Mouse (Mus musculus) CH12.LX (cell line): ENCODE results near the gene Rps6ka5.

Experiments used
- CTCF ChIP-seq, 2 experiments: IDR thresholded peaks in 1 of 2; conservative IDR thresholded peaks in 1 of 2; 2 replicates each; pipeline ENCODE4 v1.5.1; 2011 to 2012; ENCODE audit warnings: low read depth in 2 of 2, low read length in 2 of 2, improper control_type of control experiment in 1 of 2, inconsistent platforms in 1 of 2, mild to moderate bottlenecking in 1 of 2, moderate library complexity in 1 of 2
- E2F4 ChIP-seq: IDR thresholded peaks from 2 replicates; pipeline ENCODE4 v1.6.1; 2011; ENCODE audit warnings: low read depth, low read length, improper control_type of control experiment; ENCODE audit not compliant: insufficient replicate concordance
- EP300 ChIP-seq: IDR thresholded peaks from 2 replicates; pipeline ENCODE4 v1.6.1; 2011; ENCODE audit warnings: low read length, improper control_type of control experiment
- POLR2A ChIP-seq: IDR thresholded peaks from 2 replicates; pipeline ENCODE4 v1.6.1; 2011; ENCODE audit warnings: low read depth, mild to moderate bottlenecking, improper control_type of control experiment, low read length
- SIN3A ChIP-seq: IDR thresholded peaks from 2 replicates; pipeline ENCODE4 v1.6.1; 2012; ENCODE audit warnings: low read length, improper control_type of control experiment, inconsistent platforms
- TBP ChIP-seq: conservative IDR thresholded peaks from 2 replicates; pipeline ENCODE4 v1.6.1; 2011; ENCODE audit warnings: low read depth, low read length, improper control_type of control experiment
- UBTF ChIP-seq: IDR thresholded peaks from 2 replicates; pipeline ENCODE4 v1.6.1; 2012; ENCODE audit warnings: low read depth, mild to moderate bottlenecking, inconsistent platforms, low read length, improper control_type of control experiment, moderate library complexity

- TF ChIP-seq EP300 (no peak), E2F4 (no peak), UBTF (no peak), POLR2A (no peak), CTCF (conservative IDR thresholded peaks at IDR 0.05 in 1 of 2, IDR thresholded peaks at IDR 0.05 in 1 of 2; ENCODE audit: low read depth in 2 of 2, low read length in 2 of 2) (no peak), TBP (no peak), SIN3A (no peak)
Observed at GRCm38 (mm10) chr12:100579221-100579620, 147.6 kb downstream of the Rps6ka5 start.
